8 mouse cellular contexts compared by ENCODE assay signal in the genomic region with DNA sequence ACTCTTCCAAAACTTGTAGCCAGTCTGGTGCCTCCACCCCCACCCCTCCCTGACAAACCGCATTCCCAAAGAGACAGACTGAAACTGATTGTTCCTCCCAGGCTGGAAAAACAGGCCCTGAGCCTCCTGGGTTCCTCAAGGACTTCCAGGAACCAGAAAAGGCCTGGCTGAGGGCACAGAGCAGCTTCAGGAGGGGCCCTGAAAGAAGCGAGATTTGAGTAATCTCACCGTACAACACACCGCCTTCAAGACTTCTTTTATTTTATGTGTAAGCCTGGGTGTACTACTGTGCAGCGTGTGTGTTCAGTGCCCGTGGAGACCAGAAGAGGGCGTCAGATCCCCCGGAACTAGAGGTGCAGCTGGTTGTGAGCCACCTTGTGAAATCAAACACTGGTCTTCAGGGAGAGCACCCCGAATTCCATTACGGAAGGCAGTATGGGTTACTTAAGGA.
DNase-seq lines count a peak whose midpoint lies in the region; ATAC-seq and TF ChIP-seq lines count a peak whose summit lies in the region.

No protein-coding gene starts in this region.

- WGBS in liver, adult 2 months = 88% methylated on average over 10 of the region's 10 CpGs
- 65% methylated on average over 10 of the region's 10 CpGs for WGBS in embryonic facial prominence, embryonic 14.5 days
- WGBS in liver, embryonic 12.5 days (ENCODE audit: insufficient replicate concordance) = 68% methylated on average over 10 of the region's 10 CpGs
- 67% methylated on average over 10 of the region's 10 CpGs for whole genome bisulfite sequencing in neural tube, embryonic 14.5 days

- ATAC-seq in embryonic facial prominence, embryonic 14.5 days (ENCODE audit: low read depth) = no peak
- ATAC-seq in liver, embryonic 12.5 days = no peak
- no peak for ATAC-seq in neural tube, embryonic 14.5 days (ENCODE audit: low read depth)

- no peaks in the 10 kb centered on the region for H3K27me3 ChIP-seq in liver, adult 2 months (ENCODE audit: control insufficient read depth, insufficient read depth, low read length)
- H3K27me3 ChIP-seq in embryonic facial prominence, embryonic 14.5 days (replicated peaks; ENCODE audit: control insufficient read depth, insufficient read depth, low read length) = no peaks in the 10 kb centered on the region
- no peaks in the 10 kb centered on the region for H3K27me3 ChIP-seq in liver, embryonic 12.5 days (replicated peaks)
- H3K27me3 ChIP-seq in neural tube, embryonic 14.5 days (ENCODE audit: control insufficient read depth, insufficient read depth, low read length) = no peaks in the 10 kb centered on the region

- peak; percentile 52 for DNase-seq in liver, adult 2 months (ENCODE audit: extremely low read depth, low read depth, low spot score)
- no peak for DNase-seq in liver
- no peak for DNase-seq in embryonic facial prominence, embryonic 14.5 days (ENCODE audit: low spot score)
- DNase-seq in Muller cell, postnatal 12 days (ENCODE audit: inconsistent ontology term) = no peak
- no peak for DNase-seq in frontal cortex, postnatal 25 days (ENCODE audit: low spot score in 2 of 2)
- no peak for DNase-seq in right cerebral cortex, postnatal 4 days

- H3K36me3 ChIP-seq in liver, adult 2 months (ENCODE audit: control insufficient read depth, insufficient read depth, low read length) = no peaks in the 10 kb centered on the region
- H3K36me3 ChIP-seq in embryonic facial prominence, embryonic 14.5 days (ENCODE audit: control insufficient read depth, insufficient read depth, low read length) = no peaks in the 10 kb centered on the region
- no peaks in the 10 kb centered on the region for H3K36me3 ChIP-seq in liver, embryonic 12.5 days
- H3K36me3 ChIP-seq in neural tube, embryonic 14.5 days (ENCODE audit: control insufficient read depth, insufficient read depth, low read length) = no peaks in the 10 kb centered on the region

- H3K79me2 ChIP-seq in liver, adult 2 months (ENCODE audit: control insufficient read depth, insufficient read depth, low read length) = no peaks in the 10 kb centered on the region

- H3K9me3 ChIP-seq in embryonic facial prominence, embryonic 14.5 days (ENCODE audit: control insufficient read depth, low read length) = no peaks in the 10 kb centered on the region
- H3K9me3 ChIP-seq in liver, embryonic 12.5 days (replicated peaks) = no peaks in the 10 kb centered on the region
- no peaks in the 10 kb centered on the region for H3K9me3 ChIP-seq in neural tube, embryonic 14.5 days (ENCODE audit: control insufficient read depth, low read length)

- H3K4me1 ChIP-seq in liver, adult 2 months (ENCODE audit: control insufficient read depth, insufficient read depth, low read length) = peaks cover 1% of the 10 kb centered on the region; the same call in 1 of the 2 replicates
- H3K4me1 ChIP-seq in embryonic facial prominence, embryonic 14.5 days (ENCODE audit: control insufficient read depth, insufficient read depth, low read length) = peaks cover 15% of the 10 kb centered on the region; the same call in 1 of the 2 replicates
- H3K4me1 ChIP-seq in liver, embryonic 12.5 days = peaks cover 18% of the 10 kb centered on the region
- peaks cover 20% of the 10 kb centered on the region for H3K4me1 ChIP-seq in neural tube, embryonic 14.5 days (ENCODE audit: control insufficient read depth, insufficient read depth, low read length)

- TF ChIP-seq POLR2A in liver, adult 2 months (IDR thresholded peaks at IDR 0.05; ENCODE audit: extremely low read depth, insufficient read depth, low read length) = no peak

- H3K9ac ChIP-seq in liver, adult 2 months (ENCODE audit: low read depth, low read length) = no peak overlapping the region
- no peak overlapping the region for H3K9ac ChIP-seq in embryonic facial prominence, embryonic 14.5 days (ENCODE audit: low read depth, low read length)
- no peak overlapping the region for H3K9ac ChIP-seq in liver, embryonic 12.5 days
- H3K9ac ChIP-seq in neural tube, embryonic 14.5 days (replicated peaks; ENCODE audit: low read depth, low read length) = no peak overlapping the region

- TF ChIP-seq CTCF in liver, adult 2 months (IDR thresholded peaks at IDR 0.05; ENCODE audit: low read depth, low read length) = peak; percentile 61

- H3K27ac ChIP-seq in liver, adult 2 months (replicated peaks; ENCODE audit: insufficient read depth, low read depth, low read length) = peak overlapping the region; percentile 61
- peak overlapping the region; percentile 65 for H3K27ac ChIP-seq in embryonic facial prominence, embryonic 14.5 days (replicated peaks; ENCODE audit: low read depth, low read length)
- peak overlapping the region; percentile 22; the same call in 1 of the 2 replicates for H3K27ac ChIP-seq in liver, embryonic 12.5 days
- H3K27ac ChIP-seq in neural tube, embryonic 14.5 days (ENCODE audit: low read depth, low read length) = peak overlapping the region; percentile 79

- H3K4me2 ChIP-seq in embryonic facial prominence, embryonic 14.5 days (ENCODE audit: low read depth, low read length) = no peak overlapping the region
- no peak overlapping the region for H3K4me2 ChIP-seq in liver, embryonic 12.5 days
- peak overlapping the region; percentile 4; the same call in 1 of the 2 replicates for H3K4me2 ChIP-seq in neural tube, embryonic 14.5 days (ENCODE audit: low read depth, low read length)

- no peak overlapping the region for H3K4me3 ChIP-seq in liver, adult 2 months (ENCODE audit: insufficient read depth, low read depth, low read length)
- no peak overlapping the region for H3K4me3 ChIP-seq in embryonic facial prominence, embryonic 14.5 days (ENCODE audit: low read depth, low read length)
- H3K4me3 ChIP-seq in liver, embryonic 12.5 days = no peak overlapping the region
- H3K4me3 ChIP-seq in neural tube, embryonic 14.5 days (ENCODE audit: low read depth, low read length) = no peak overlapping the region

Comparison
In these comparisons a context has a peak if more than half of its experiments do, and no peak if none do; other contexts are left out.
1. H3K27ac ChIP-seq: peak in every context shown above with its lines; median percentile 79 in neural tube, embryonic 14.5 days; 65 in embryonic facial prominence, embryonic 14.5 days; 61 in liver, adult 2 months; 22 in liver, embryonic 12.5 days.